Mouse (Mus musculus) left cerebral cortex, adult 2 months (tissue): Measurements from ENCODE around the gene Fcmr. TPM values are rescaled to one million over a fixed set of nuclear protein-coding genes. Genes with fewer than 3 reads are reported as not detected.

Source experiments
- DNase-seq, 2 experiments: peaks; one replicate each; pipeline ENCODE4 v3.0.0; 2021 to 2022; ENCODE audit warnings: low spot score in 2 of 2, mixed read lengths in 1 of 2; ENCODE audit errors: extremely low spot score in 1 of 2
- H3K27ac ChIP-seq: fragments of 200-600 bp; 2 replicates; pipeline ENCODE4 v1.8.1; 2022
- H3K4me3 ChIP-seq: fragments of 200-600 bp; 2 replicates; pipeline ENCODE4 v1.8.1; 2022
- CTCF ChIP-seq: fragments of 200-600 bp; IDR thresholded peaks from 2 replicates; pipeline ENCODE4 v1.8.1; 2022; ENCODE audit warnings: antibody characterized with exemption, mild to moderate bottlenecking, moderate library complexity
- intact Hi-C: fragments of 180-260 bp; cut with DNase I; formaldehyde crosslinking; loops from one replicate; pipeline ENCODE4 v1.15.1; 2025
- total RNA-seq, 2 experiments: library from RNA; stranded (reverse); gene quantifications; 2 replicates each; pipeline ENCODE4 v1.2.3; 2021

The Fcmr gene
- total RNA-seq, 2 experiments from 2014 or later = not detected

DNA sequence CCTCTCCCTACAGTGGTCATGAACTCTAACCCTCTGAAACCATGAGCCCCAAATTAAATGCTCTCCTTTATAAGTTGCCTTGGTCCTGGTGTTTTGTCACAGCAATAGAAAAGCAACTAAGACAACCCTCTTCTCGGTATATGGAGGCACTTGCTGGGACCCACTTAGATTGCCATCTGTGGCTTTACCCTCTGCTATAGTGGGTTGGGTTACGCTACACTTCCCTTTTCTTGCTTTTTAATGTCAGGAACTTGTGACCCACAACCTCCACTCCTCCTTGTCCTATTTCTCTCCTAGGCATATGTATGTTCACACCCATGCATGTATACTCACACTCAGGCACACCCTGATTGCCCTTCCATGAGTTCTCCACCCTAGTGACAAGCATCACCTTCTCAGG is 7.4 kb downstream of the Fcmr start:
- intact Hi-C loops = loop anchor here (10.0 kb wide), 2 partner anchors 272 to 328 kb away; no protein-coding TSS in a partner anchor
- TF ChIP-seq CTCF = no peak

GRCm38 (mm10) chr1:130875139-130875538 is 9.7 kb downstream of the Fcmr start:
- intact Hi-C loops = loop anchor here (10.0 kb wide), 2 partner anchors 270 to 330 kb away; no protein-coding TSS in a partner anchor
- H3K27ac ChIP-seq = no peak overlapping the region
- DNase-seq = peak in 1 of 2 experiments; percentile 32
- no peak overlapping the region for H3K4me3 ChIP-seq
- peak; percentile 89 for TF ChIP-seq CTCF

More for the DNA sequence above, 7.4 kb downstream of the Fcmr start:
- no peak for DNase-seq
- H3K27ac ChIP-seq = no peak overlapping the region
- no peak overlapping the region for H3K4me3 ChIP-seq

- no peak overlapping the region for H3K27ac ChIP-seq
- intact Hi-C loops = loop anchor here (2.0 to 10.0 kb wide), 3 partner anchors 269 to 385 kb away; no protein-coding TSS in a partner anchor
- TF ChIP-seq CTCF = no peak
- no peak overlapping the region for H3K4me3 ChIP-seq
- no peak for DNase-seq
Measured at GRCm38 (mm10) chr1:130875910-130876309, 10.4 kb downstream of the Fcmr start.

DNA sequence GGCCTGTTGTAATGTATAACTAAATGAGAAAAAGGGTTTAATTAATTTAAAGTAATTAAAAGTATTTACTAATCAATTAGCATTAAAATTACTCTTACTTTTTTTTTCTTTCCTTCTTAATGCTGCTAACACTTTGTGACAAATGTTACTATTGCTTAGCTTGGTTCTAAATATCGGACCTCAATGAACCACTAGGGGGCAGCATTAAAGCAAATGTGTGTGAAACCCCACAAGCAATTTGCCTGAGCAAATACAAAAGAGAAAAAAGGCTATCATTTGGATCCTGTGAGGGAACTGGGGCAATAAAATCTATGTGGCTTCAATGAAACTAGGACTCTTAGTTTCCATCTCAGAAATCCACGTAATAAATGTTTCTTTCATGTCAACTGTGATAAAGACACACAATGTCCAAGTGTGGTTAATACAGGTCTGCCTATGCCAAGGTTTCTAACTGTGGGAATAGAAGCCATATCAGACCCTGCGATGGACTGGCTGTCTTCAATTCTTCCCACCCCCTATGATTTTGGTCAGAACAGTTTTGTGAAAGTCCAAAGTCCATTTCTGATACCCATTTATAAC is 11.6 kb downstream of the Fcmr start:
- no peak overlapping the region for H3K4me3 ChIP-seq
- peak; percentile 25 to 45 for DNase-seq
- no peak overlapping the region for H3K27ac ChIP-seq
- peak; percentile 83 for TF ChIP-seq CTCF
- intact Hi-C loops = loop anchor here (1.0 to 10.0 kb wide), 5 partner anchors 102 to 384 kb away; no protein-coding TSS in a partner anchor

- TF ChIP-seq CTCF = no peak
- intact Hi-C loops = loop anchor here (1.0 to 10.0 kb wide), 5 partner anchors 101 to 383 kb away; no protein-coding TSS in a partner anchor
- DNase-seq = peak; percentile 24 to 34
- H3K4me3 ChIP-seq = peak overlapping the region; percentile 48
- H3K27ac ChIP-seq = no peak overlapping the region
Measured at GRCm38 (mm10) chr1:130877889-130878614, 12.6 kb downstream of the Fcmr start.

DNA sequence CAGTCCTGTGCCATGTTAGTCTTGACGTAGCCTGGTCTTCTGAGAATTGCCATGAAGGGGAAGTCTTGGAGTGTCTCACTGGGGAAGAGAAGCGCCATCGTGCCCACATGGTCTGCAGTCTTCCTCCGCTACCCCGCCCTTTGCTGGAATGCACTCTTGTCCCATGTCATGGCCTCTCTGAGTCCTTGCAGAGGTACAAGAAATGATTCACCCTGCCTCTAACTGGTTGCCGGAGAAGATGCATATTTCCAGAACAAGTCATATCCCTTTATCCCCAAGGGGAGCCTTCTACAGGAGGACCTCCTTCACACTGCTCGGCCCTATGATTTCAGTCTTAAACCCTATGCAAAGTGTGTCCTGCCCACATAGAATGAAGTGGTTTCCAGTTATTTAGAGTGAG is 14.5 kb downstream of the Fcmr start:
- TF ChIP-seq CTCF = no peak
- H3K27ac ChIP-seq = no peak overlapping the region
- H3K4me3 ChIP-seq = no peak overlapping the region
- DNase-seq = no peak
- intact Hi-C loops = loop anchor here (10.0 kb wide), 2 partner anchors 265 to 335 kb away; no protein-coding TSS in a partner anchor

DNA sequence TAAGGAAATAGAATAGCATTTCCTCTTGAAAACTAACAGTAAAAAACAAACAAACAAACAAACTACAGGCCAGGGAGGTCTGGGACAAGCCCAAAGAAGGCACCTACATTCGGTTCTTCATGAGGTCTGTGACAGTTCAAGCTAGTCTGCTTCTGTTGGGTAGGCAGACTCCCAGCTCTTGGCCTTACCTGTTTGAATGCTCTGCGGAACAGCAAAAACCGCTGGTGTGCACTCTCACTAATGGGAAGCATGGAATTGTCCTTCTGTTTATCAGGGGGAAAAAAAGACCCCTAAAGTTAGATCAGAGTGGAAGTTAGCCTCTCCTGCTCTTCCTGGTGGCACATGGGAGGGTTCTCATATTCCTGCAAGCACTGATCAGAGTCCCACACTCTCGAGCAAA is 17.7 kb downstream of the Fcmr start:
- no peak overlapping the region for H3K27ac ChIP-seq
- intact Hi-C loops = no loop called here
- TF ChIP-seq CTCF = no peak
- no peak overlapping the region for H3K4me3 ChIP-seq
- DNase-seq = no peak

DNA sequence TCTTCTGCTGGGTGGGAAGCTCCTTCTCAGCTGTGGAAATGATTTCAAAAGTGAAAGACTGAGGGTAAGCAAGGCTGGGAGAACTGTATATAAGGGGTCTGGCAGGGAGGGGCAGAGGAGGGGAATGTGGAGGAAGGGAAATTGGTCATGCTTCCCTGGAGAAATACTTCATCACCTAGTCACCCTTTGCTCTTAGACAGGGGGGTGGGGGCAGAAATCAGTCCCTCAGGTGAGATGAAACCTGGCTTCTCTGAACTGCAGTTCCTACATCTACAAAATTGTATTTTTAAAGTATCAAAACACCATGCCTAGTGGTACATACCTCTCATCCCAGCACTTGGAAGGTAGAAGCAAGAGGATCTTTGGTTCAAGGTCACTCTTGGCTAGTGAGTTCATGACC is 21.9 kb downstream of the Fcmr start, which contains the start of gene Il24:
Gene Il24, minus strand, starts transcription at position 101 of the 400 bp plus-strand sequence.
- no peak for TF ChIP-seq CTCF
- no peak for DNase-seq
- Histone ChIP-seq H3K4me3 (no peak within 1 kb of the TSS), H3K27ac (no peak within 1 kb of the TSS)
- intact Hi-C loops = no loop called here

- no peak for TF ChIP-seq CTCF
- DNase-seq = no peak
- intact Hi-C loops = no loop called here
- Histone ChIP-seq H3K27ac (no peak overlapping the region), H3K4me3 (no peak overlapping the region)
Measured at GRCm38 (mm10) chr1:130892446-130892845, 27.0 kb downstream of the Fcmr start.

- Histone ChIP-seq H3K4me3 (no peak overlapping the region), H3K27ac (no peak overlapping the region)
- intact Hi-C loops = no loop called here
- no peak for TF ChIP-seq CTCF
- no peak for DNase-seq
Measured at GRCm38 (mm10) chr1:130893329-130894040, 28.0 kb downstream of the Fcmr start.

GRCm38 (mm10) chr1:130894468-130894867 is 29.0 kb downstream of the Fcmr start:
- no peak for DNase-seq
- H3K4me3 ChIP-seq = no peak overlapping the region
- intact Hi-C loops = no loop called here
- no peak for TF ChIP-seq CTCF
- H3K27ac ChIP-seq = no peak overlapping the region

GRCm38 (mm10) chr1:130902505-130902904 is 37.0 kb downstream of the Fcmr start:
- Histone ChIP-seq H3K27ac (no peak overlapping the region), H3K4me3 (no peak overlapping the region)
- intact Hi-C loops = no loop called here
- TF ChIP-seq CTCF = no peak
- DNase-seq = no peak
